Mouse (Mus musculus) CH12.LX (cell line): ENCODE results near the gene Bfsp2.

Experiments used
- CTCF ChIP-seq, 2 experiments: IDR thresholded peaks in 1 of 2; conservative IDR thresholded peaks in 1 of 2; 2 replicates each; pipeline ENCODE4 v1.5.1; 2011 to 2012; ENCODE audit warnings: low read depth in 2 of 2, low read length in 2 of 2, improper control_type of control experiment in 1 of 2, inconsistent platforms in 1 of 2, mild to moderate bottlenecking in 1 of 2, moderate library complexity in 1 of 2
- EP300 ChIP-seq: IDR thresholded peaks from 2 replicates; pipeline ENCODE4 v1.6.1; 2011; ENCODE audit warnings: low read length, improper control_type of control experiment
- NELFE ChIP-seq: IDR thresholded peaks from 2 replicates; pipeline ENCODE4 v1.6.1; 2011; ENCODE audit warnings: low read depth, low read length, improper control_type of control experiment
- POLR2A ChIP-seq: IDR thresholded peaks from 2 replicates; pipeline ENCODE4 v1.6.1; 2011; ENCODE audit warnings: low read depth, mild to moderate bottlenecking, improper control_type of control experiment, low read length
- ZC3H11A ChIP-seq: IDR thresholded peaks from 2 replicates; pipeline ENCODE4 v1.6.1; 2012; ENCODE audit warnings: low read depth, mild to moderate bottlenecking, inconsistent platforms, low read length, improper control_type of control experiment
- ZNF384 ChIP-seq: IDR thresholded peaks from 2 replicates; pipeline ENCODE4 v1.6.1; 2012; ENCODE audit warnings: low read depth, low read length, improper control_type of control experiment, inconsistent platforms

DNA sequence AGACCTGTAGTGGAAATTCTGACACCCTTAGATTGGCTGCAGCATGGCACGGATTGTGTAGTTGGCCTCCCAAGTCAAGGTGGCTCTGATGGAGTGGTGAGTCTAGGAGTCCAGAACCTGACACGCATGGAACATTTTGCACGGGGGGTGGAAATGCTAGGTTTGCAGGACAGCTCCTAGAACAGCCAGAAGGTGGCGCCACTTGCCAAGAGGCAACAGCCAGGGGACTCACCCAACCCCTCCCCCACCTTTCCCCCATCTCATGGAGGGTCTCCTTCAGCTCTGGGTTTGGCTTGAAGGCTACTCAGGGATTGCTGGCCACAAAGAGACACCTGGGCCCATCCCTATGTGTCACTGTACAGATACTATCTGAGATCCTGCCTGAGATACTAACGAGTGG, 10.7 kb downstream of the Bfsp2 start:
- TF ChIP-seq ZNF384 (no peak), EP300 (no peak), CTCF (conservative IDR thresholded peaks at IDR 0.05 in 1 of 2, IDR thresholded peaks at IDR 0.05 in 1 of 2; ENCODE audit: low read depth in 2 of 2, low read length in 2 of 2) (peak; percentile 43 to 68; a peak in 3 of 4 replicates), ZC3H11A (no peak), NELFE (no peak), POLR2A (no peak)
